Mouse (Mus musculus): ENCODE results near the gene Crx.

The Crx gene

GRCm38 (mm10) chr7:15859657-15860056, 20.1 kb downstream of the Crx start:
- no peak for DNase-seq (ENCODE audit: low spot score)

GRCm38 (mm10) chr7:15839578-15839977, 40.2 kb downstream of the Crx start, which contains the start of gene Obox6:
Gene Obox6 (minus strand): TSS chr7:15839678.
- DNase-seq (ENCODE audit: low spot score) = no peak

Measured in urinary bladder, postnatal 10 days (tissue).